Mouse (Mus musculus) liver, embryonic 18 days (tissue): ENCODE results near the gene Creb3l2. TPM values are rescaled to one million over a fixed set of nuclear protein-coding genes. Genes with fewer than 3 reads are reported as not detected.

Source experiments
- polyA plus RNA-seq: library from polyadenylated mRNA; depleted of rRNA; stranded (reverse); fragments of >200 nt; gene quantifications from 2 replicates; pipeline ENCODE4 v1.2.3, GENCODE M21; 2012; rRNA removed

The Creb3l2 gene
- 2.5 and 3.7 TPM in 2 replicates for polyA plus RNA-seq

DNA sequence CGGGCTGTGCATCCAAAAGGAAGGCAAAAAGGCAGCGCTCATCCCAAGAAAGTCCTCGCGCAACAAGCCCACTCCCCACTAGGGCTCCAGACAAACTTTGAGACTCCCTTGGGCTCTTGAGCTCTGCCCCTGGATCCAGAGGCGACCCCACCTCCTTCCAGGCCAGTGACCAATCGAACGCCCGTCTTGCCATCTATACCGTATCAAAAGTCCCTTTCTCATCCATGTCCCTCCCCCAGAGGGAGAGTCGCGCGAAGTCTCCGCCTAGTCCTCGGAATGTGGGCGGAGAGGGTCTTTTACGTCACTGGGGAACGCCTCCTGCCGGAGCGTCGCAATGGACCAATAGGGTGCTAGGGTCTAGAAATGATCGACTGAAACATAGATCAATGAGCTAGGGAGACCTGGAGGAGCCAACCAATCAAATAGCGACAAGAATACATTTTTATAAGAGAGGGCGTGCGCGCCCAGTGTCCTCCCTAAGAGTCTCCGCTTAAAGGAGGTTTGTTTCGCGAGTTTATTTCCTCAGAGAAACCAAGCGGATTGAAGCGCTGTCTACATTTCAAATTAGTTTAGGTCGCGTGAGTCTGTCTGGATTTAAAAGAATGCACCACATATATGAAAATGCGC lies at the start of gene Creb3l2:
TSS of gene Creb3l2 (minus strand) at position 106 of the 627 bp plus-strand sequence.

GRCm38 (mm10) chr6:37299562-37300390 lies 142.2 kb downstream of the Creb3l2 start, which contains the start of gene Dgki:
Dgki (minus strand) TSS chr6:37300184.

Other genes with a start within 250 kb of the Creb3l2 start
- 0.07 and 0.08 TPM in 2 replicates for gene Dgki, start 142.0 kb downstream of the Creb3l2 start, polyA plus RNA-seq
- 34.7 and 43.0 TPM in 2 replicates for gene Akr1d1, start 88.0 kb upstream of the Creb3l2 start, polyA plus RNA-seq